Mouse (Mus musculus) ES-E14 (cell line): ENCODE measurements around the gene Retreg3.

Source experiments
- CHD2 ChIP-seq: IDR thresholded peaks from 2 replicates; pipeline ENCODE4 v1.6.1; 2014; ENCODE audit warnings: mild to moderate bottlenecking, low read depth, low read length, inconsistent platforms
- ZC3H11A ChIP-seq: IDR thresholded peaks from 2 replicates; pipeline ENCODE4 v1.6.1; 2012; ENCODE audit warnings: low read depth, mild to moderate bottlenecking, inconsistent platforms, low read length, borderline replicate concordance

GRCm38 (mm10) chr11:101155151-101155550 is 35.5 kb upstream of the Retreg3 start:
- TF ChIP-seq CHD2 = no peak
- no peak for TF ChIP-seq ZC3H11A
